Mouse (Mus musculus) ES-E14 (cell line): ENCODE results near the gene Tfam.

Experiments
- HCFC1 ChIP-seq: IDR thresholded peaks from 2 replicates; pipeline ENCODE4 v1.6.1; 2012; ENCODE audit warnings: low read length, inconsistent platforms, borderline replicate concordance; ENCODE audit not compliant: insufficient read depth
- MAFK ChIP-seq: IDR thresholded peaks from 2 replicates; pipeline ENCODE4 v1.6.1; 2014; ENCODE audit warnings: mild to moderate bottlenecking, low read depth, low read length, inconsistent platforms; ENCODE audit not compliant: insufficient read depth
- ZC3H11A ChIP-seq: IDR thresholded peaks from 2 replicates; pipeline ENCODE4 v1.6.1; 2012; ENCODE audit warnings: low read depth, mild to moderate bottlenecking, inconsistent platforms, low read length, borderline replicate concordance
- ZNF384 ChIP-seq: IDR thresholded peaks from 2 replicates; pipeline ENCODE4 v1.6.1; 2012; ENCODE audit warnings: low read depth, low read length, inconsistent platforms

- no peak for TF ChIP-seq HCFC1
- TF ChIP-seq ZC3H11A, result no peak
- no peak for TF ChIP-seq MAFK
- TF ChIP-seq ZNF384, result no peak
These were observed 36.6 kb downstream of the Tfam start for GRCm38 (mm10) chr10:71201512-71201911.
